Mouse (Mus musculus) E14TG2a.4 (cell line): ENCODE data around the gene Mtss1l.

Experiments
- CTCF ChIP-seq: conservative IDR thresholded peaks from 2 replicates; pipeline ENCODE4 v1.5.1; 2014; ENCODE audit warnings: low read length
- NANOG ChIP-seq: IDR thresholded peaks from 2 replicates; pipeline ENCODE4 v1.6.1; 2014; ENCODE audit warnings: borderline replicate concordance, low read length, mixed read lengths
- POU5F1 ChIP-seq: IDR thresholded peaks from 2 replicates; pipeline ENCODE4 v1.6.1; 2014; ENCODE audit warnings: low read length, borderline replicate concordance

DNA sequence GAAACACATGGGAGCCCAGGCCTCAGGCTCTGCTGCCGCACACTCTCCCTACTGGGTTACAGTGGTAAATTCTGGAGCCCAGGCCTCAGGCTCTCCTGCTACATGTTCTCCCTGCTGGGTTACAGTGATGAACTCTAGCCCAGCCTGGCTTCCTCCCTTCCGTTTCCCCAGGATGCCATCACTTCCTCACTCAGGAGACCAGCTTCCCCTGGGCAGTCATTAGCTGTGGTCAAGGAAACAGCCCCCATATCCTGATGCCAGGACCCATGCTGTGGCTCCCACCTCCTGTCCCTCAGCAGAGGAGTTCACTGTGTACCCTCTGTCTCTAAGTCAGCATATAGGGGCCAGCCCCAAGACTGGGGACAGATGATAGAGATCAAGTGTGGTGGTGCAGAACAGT, 49.1 kb upstream of the Mtss1l start:
- no peak for TF ChIP-seq CTCF
- TF ChIP-seq NANOG, result no peak
- no peak for TF ChIP-seq POU5F1
